Mouse (Mus musculus) heart, adult 2 months (tissue): ENCODE measurements around the gene Mvb12b. TPM values are rescaled to one million over a fixed set of nuclear protein-coding genes. Genes with fewer than 3 reads are reported as not detected.
"Not testable (repeated sequence)": the region's sequence is repeated elsewhere in the genome, so short reads cannot be mapped to it uniquely, and the experiment has no call there.

ENCODE experiments used
- DNase-seq, 2 experiments: peaks; one replicate each; pipeline ENCODE4 v3.0.0; 2021
- H3K27ac ChIP-seq: fragments of 200-600 bp; 2 replicates; pipeline ENCODE4 v1.8.1; 2022
- H3K27me3 ChIP-seq: fragments of 200-500 bp; 2 replicates; pipeline ENCODE4 v1.6.1; 2012; ENCODE audit warnings: mild to moderate bottlenecking, low read length, inconsistent platforms, mixed read lengths; ENCODE audit not compliant: control insufficient read depth, insufficient read depth
- H3K36me3 ChIP-seq: fragments of 200-500 bp; 2 replicates; pipeline ENCODE4 v1.6.1; 2012; ENCODE audit warnings: low read length, inconsistent platforms; ENCODE audit not compliant: control insufficient read depth, insufficient read depth
- H3K4me1 ChIP-seq: fragments of 200-500 bp; 2 replicates; pipeline ENCODE4 v1.6.1; 2011; ENCODE audit warnings: low read length; ENCODE audit not compliant: control insufficient read depth, insufficient read depth
- H3K4me3 ChIP-seq: fragments of 200-600 bp; 2 replicates; pipeline ENCODE4 v1.8.1; 2022
- H3K79me2 ChIP-seq: fragments of 200-500 bp; replicated peaks from 2 replicates; pipeline ENCODE4 v1.6.1; 2012; ENCODE audit warnings: mild to moderate bottlenecking, inconsistent platforms, low read length, moderate library complexity, mixed read lengths; ENCODE audit not compliant: control insufficient read depth, insufficient read depth
- H3K9ac ChIP-seq: fragments of 200-500 bp; 2 replicates; pipeline ENCODE4 v1.6.1; 2012; ENCODE audit warnings: low read depth, mild to moderate bottlenecking, control low read depth, inconsistent platforms, low read length, mixed read lengths
- CTCF ChIP-seq: fragments of 200-600 bp; IDR thresholded peaks from 2 replicates; pipeline ENCODE4 v1.8.1; 2022; ENCODE audit warnings: antibody characterized with exemption, mild to moderate bottlenecking, moderate library complexity
- EP300 ChIP-seq: fragments of 200-500 bp; IDR thresholded peaks from 2 replicates; pipeline ENCODE4 v1.6.1; 2011; ENCODE audit warnings: low read depth, low read length, control low read depth; ENCODE audit not compliant: insufficient read depth
- POLR2A ChIP-seq: fragments of 200-500 bp; IDR thresholded peaks from 2 replicates; pipeline ENCODE4 v1.6.1; 2011; ENCODE audit warnings: mild to moderate bottlenecking, low read depth, low read length, control low read depth; ENCODE audit not compliant: insufficient read depth
- WGBS: fragments of 180-500 bp; shearing (Covaris S2); methylation state at CpG from one replicate; pipeline ENCODE4 v1.1.7; 2018; 5-methylcytosine and 5-hydroxymethylcytosine counted together
- intact Hi-C: fragments of 180-260 bp; cut with DNase I; formaldehyde crosslinking; loops from one replicate; pipeline ENCODE4 v1.15.1; 2025
- polyA plus RNA-seq: library from polyadenylated mRNA; depleted of rRNA; stranded (reverse); fragments of >200 nt; gene quantifications from 2 replicates; pipeline ENCODE4 v1.2.3, GENCODE M21; 2012
- total RNA-seq, 2 experiments: library from RNA; stranded (reverse); gene quantifications; 2 replicates each; pipeline ENCODE4 v1.2.3; 2021

Mvb12b gene
- total and polyA plus RNA-seq, 3 experiments: 17.8 to 21.6 (median 20.4) TPM

DNA sequence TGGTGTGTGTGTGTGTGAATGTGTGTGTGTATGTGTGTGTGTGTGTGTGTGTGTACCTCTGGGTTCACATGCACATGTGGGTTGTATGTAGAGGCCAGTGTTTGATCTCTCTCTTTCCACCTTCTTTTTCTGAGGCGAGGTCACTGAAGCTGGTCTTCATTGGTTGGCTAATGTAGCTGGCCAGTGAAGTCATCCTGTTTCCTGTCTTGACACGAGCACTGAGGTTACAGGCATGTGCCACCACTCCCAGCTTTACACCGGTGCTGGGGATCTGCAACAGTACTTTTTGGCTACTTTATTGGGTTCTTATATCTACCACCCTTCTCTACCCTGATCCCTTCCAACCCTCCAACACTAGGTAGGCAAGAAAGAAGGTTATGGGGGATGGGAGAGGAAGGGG is 26.6 kb upstream of the Mvb12b start:
- Histone ChIP-seq H3K4me3 (no peak overlapping the region), H3K36me3 (no peaks in the 10 kb centered on the region), H3K9ac (no peak overlapping the region), H3K79me2 (no peaks in the 10 kb centered on the region), H3K27ac (no peak overlapping the region), H3K27me3 (no peaks in the 10 kb centered on the region), H3K4me1 (no peaks in the 10 kb centered on the region; the same call in 1 of the 2 replicates)
- no peak for DNase-seq
- WGBS: 37% methylated on average over 3 of the region's 3 CpGs
- intact Hi-C loops: no loop called here
- TF ChIP-seq CTCF (no peak), EP300 (no peak), POLR2A (no peak)

DNA sequence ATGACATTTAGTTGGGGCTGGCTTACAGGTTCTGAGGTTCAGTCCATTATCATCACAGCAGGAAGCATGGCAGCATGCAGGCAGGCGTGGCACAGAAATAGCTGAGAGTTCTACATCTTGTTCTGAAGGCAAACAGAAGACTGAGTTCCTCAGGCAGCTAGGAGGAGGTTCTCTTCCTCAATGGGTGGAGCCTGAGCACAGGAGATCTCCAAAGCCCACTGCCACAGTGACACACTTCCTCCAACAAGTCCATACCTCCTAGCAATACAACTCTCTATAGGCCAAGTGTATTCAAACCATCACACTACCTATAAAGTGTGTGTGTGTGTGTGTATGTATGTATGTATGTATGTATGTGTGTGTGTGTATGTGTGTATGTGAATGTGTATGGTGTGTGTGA is 25.9 kb upstream of the Mvb12b start:
- DNase-seq, H3K79me2 ChIP-seq, H3K27me3 ChIP-seq, intact Hi-C loops, H3K4me1 ChIP-seq, H3K27ac ChIP-seq, H3K36me3 ChIP-seq, H3K9ac ChIP-seq, H3K4me3 ChIP-seq: not testable (repeated sequence)
- 55% methylated on average over 1 of the region's 1 CpGs for WGBS

GRCm38 (mm10) chr2:33912741-33913140 is 25.0 kb upstream of the Mvb12b start:
- WGBS: 62% methylated on average over 3 of the region's 3 CpGs
- H3K4me3 ChIP-seq: no peak overlapping the region
- no peak overlapping the region for H3K9ac ChIP-seq
- H3K27me3 ChIP-seq: no peaks in the 10 kb centered on the region
- TF ChIP-seq CTCF (no peak), POLR2A (no peak), EP300 (no peak)
- H3K27ac ChIP-seq: no peak overlapping the region
- H3K4me1 ChIP-seq: peaks cover 4% of the 10 kb centered on the region
- intact Hi-C loops: no loop called here
- no peak for DNase-seq
- no peaks in the 10 kb centered on the region for H3K79me2 ChIP-seq
- no peaks in the 10 kb centered on the region for H3K36me3 ChIP-seq

GRCm38 (mm10) chr2:33908374-33908773 is 20.6 kb upstream of the Mvb12b start:
- Histone ChIP-seq H3K4me1 (peaks cover 4% of the 10 kb centered on the region), H3K27me3 (no peaks in the 10 kb centered on the region), H3K79me2 (no peaks in the 10 kb centered on the region), H3K27ac (peak overlapping the region; percentile 38), H3K4me3 (no peak overlapping the region), H3K9ac (no peak overlapping the region), H3K36me3 (no peaks in the 10 kb centered on the region)
- WGBS: 23% methylated on average over 8 of the region's 8 CpGs
- TF ChIP-seq EP300: no peak
- no peak for TF ChIP-seq POLR2A
- TF ChIP-seq CTCF: no peak
- peak; percentile 34 to 52 for DNase-seq
- intact Hi-C loops: no loop called here

GRCm38 (mm10) chr2:33907174-33907573 is 19.4 kb upstream of the Mvb12b start:
- intact Hi-C loops: no loop called here

DNA sequence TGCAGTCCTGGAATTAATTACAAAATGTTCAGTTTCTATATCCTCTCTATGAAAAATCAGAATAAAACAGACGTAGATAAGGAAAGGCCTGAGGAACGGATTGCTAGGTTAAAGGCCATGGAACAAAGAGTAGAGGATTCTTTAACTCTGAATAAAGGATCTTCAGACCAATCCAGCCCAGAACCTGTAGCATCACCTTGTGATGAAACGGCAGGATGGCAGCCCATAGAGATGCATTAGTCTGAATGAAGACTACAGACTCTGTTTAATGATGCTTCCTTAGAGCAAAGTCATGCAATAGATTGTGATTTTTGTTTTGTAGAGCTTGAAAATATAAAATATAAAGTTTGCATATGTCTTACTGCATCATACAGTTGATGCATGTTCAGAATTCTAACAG is 8.1 kb upstream of the Mvb12b start:
- Histone ChIP-seq H3K4me1 (no peaks in the 10 kb centered on the region), H3K79me2 (no peaks in the 10 kb centered on the region), H3K27me3 (no peaks in the 10 kb centered on the region), H3K27ac (no peak overlapping the region), H3K36me3 (no peaks in the 10 kb centered on the region), H3K4me3 (no peak overlapping the region), H3K9ac (no peak overlapping the region)
- TF ChIP-seq EP300 (no peak), CTCF (peak; percentile 52), POLR2A (no peak)
- intact Hi-C loops: no loop called here
- WGBS: 83% methylated on average over 3 of the region's 3 CpGs
- no peak for DNase-seq

More at GRCm38 (mm10) chr2:33907174-33907573, 19.4 kb upstream of the Mvb12b start:
- Histone ChIP-seq H3K27ac (no peak overlapping the region), H3K36me3 (no peaks in the 10 kb centered on the region), H3K27me3 (no peaks in the 10 kb centered on the region), H3K9ac (no peak overlapping the region), H3K4me3 (no peak overlapping the region), H3K79me2 (no peaks in the 10 kb centered on the region), H3K4me1 (peaks cover 4% of the 10 kb centered on the region)
- TF ChIP-seq POLR2A (no peak), EP300 (no peak), CTCF (no peak)
- no peak for DNase-seq
- WGBS: 88% methylated on average over 6 of the region's 6 CpGs
